Mouse (Mus musculus): ENCODE data around the gene Cdhr5. TPM values are rescaled to one million over a fixed set of nuclear protein-coding genes. Genes with fewer than 3 reads are reported as not detected.

Gene Cdhr5
- polyA plus RNA-seq, 2 experiments, result 0.29 to 0.43 TPM

DNA sequence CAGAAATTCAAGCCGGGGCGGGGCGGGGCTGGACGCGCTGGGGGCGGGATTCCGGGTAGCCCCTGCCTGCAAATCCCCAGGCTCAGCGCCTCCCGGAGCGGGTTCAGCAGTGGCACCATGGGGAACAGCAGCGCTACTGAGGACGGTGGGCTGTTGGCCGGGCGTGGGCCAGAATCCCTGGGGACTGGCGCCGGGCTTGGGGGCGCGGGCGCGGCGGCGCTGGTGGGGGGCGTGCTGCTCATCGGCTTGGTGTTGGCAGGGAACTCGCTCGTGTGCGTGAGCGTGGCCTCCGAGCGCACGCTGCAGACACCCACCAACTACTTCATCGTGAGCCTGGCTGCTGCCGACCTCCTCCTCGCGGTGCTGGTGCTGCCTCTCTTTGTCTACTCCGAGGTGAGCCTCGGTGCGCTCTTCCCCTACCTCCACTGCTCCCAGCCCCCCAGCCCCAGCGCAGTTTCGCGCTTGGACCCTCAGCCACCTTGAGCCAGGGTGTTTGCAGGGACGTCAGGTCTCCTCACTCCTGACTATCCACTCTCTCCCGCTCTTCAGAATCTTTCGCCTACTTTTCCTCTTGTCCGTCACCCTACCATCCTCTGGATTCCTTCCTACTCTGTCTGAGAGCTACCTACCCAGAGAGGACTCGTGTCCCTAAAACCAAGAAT is 15.5 kb upstream of the Cdhr5 start, which contains the start of gene Drd4:
TSS of gene Drd4 (plus strand) at position 86 of the 662 bp plus-strand sequence.
- TF ChIP-seq POLR2A (IDR thresholded peaks at IDR 0.05; ENCODE audit: borderline replicate concordance, extremely low read depth, insufficient read depth, insufficient read length), result no peak

GRCm38 (mm10) chr7:141288042-141288441 is 11.5 kb upstream of the Cdhr5 start:
- ATAC-seq (ENCODE audit: low FRiP score, low read depth) (no peak), DNase-seq (ENCODE audit: low spot score) (no peak)
- TF ChIP-seq POLR2A (IDR thresholded peaks at IDR 0.05; ENCODE audit: borderline replicate concordance, extremely low read depth, insufficient read depth, insufficient read length), result no peak
- H3K4me3 ChIP-seq (replicated peaks; ENCODE audit: low read length), result no peak overlapping the region
- no peaks in the 10 kb centered on the region for H3K9me3 ChIP-seq (ENCODE audit: control insufficient read depth, low read length)
- no peak overlapping the region for H3K27ac ChIP-seq (replicated peaks; ENCODE audit: low read depth, low read length)
- H3K9ac ChIP-seq (ENCODE audit: low read depth, low read length, severe bottlenecking), result no peak overlapping the region
- H3K36me3 ChIP-seq (ENCODE audit: control insufficient read depth, insufficient read depth, low read length), result no peaks in the 10 kb centered on the region
- 81% methylated on average over 3 of the region's 3 CpGs for WGBS
- H3K4me1 ChIP-seq (ENCODE audit: control insufficient read depth, insufficient read depth, low read length), result peaks cover 4% of the 10 kb centered on the region; the same call in 1 of the 2 replicates
- H3K27me3 ChIP-seq (ENCODE audit: control insufficient read depth, insufficient read depth, low read length), result peaks cover 16% of the 10 kb centered on the region
- H3K4me2 ChIP-seq (replicated peaks; ENCODE audit: low read depth, low read length, severe bottlenecking), result no peak overlapping the region

More for the DNA sequence above, 15.5 kb upstream of the Cdhr5 start, which contains the start of gene Drd4:
- 0 out of 2 replicates have a peak, but pooled peaks cover 4% of the 10 kb centered on the region for H3K36me3 ChIP-seq (ENCODE audit: control insufficient read depth, insufficient read depth, low read length)
- H3K4me2 ChIP-seq (replicated peaks; ENCODE audit: low read depth, low read length, severe bottlenecking), result peak within 1 kb of the TSS; percentile 99
- WGBS, result 2% methylated on average over 36 of the region's 46 CpGs
- no peaks in the 10 kb centered on the region for H3K9me3 ChIP-seq (ENCODE audit: control insufficient read depth, low read length)
- ATAC-seq (ENCODE audit: low FRiP score, low read depth) (peak; percentile 38; the same call in 1 of the 2 replicates), DNase-seq (ENCODE audit: low spot score) (peak; percentile 37)
- peaks cover 4% of the 10 kb centered on the region; the same call in 1 of the 2 replicates for H3K4me1 ChIP-seq (ENCODE audit: control insufficient read depth, insufficient read depth, low read length)
- H3K4me3 ChIP-seq (replicated peaks; ENCODE audit: low read length), result peak within 1 kb of the TSS; percentile 55
- H3K27me3 ChIP-seq (ENCODE audit: control insufficient read depth, insufficient read depth, low read length), result peaks cover 42% of the 10 kb centered on the region
- H3K27ac ChIP-seq (replicated peaks; ENCODE audit: low read depth, low read length), result no peak within 1 kb of the TSS
- peak within 1 kb of the TSS; percentile 63 for H3K9ac ChIP-seq (ENCODE audit: low read depth, low read length, severe bottlenecking)

- Histone ChIP-seq H3K4me1 (ENCODE audit: control insufficient read depth, insufficient read depth, low read length) (0 out of 2 replicates have a peak, but pooled peaks cover 2% of the 10 kb centered on the region), H3K27me3 (ENCODE audit: control insufficient read depth, insufficient read depth, low read length) (no peaks in the 10 kb centered on the region), H3K4me2 (replicated peaks; ENCODE audit: low read depth, low read length, severe bottlenecking) (no peak overlapping the region), H3K9me3 (ENCODE audit: control insufficient read depth, low read length) (no peaks in the 10 kb centered on the region), H3K36me3 (ENCODE audit: control insufficient read depth, insufficient read depth, low read length) (no peaks in the 10 kb centered on the region), H3K27ac (replicated peaks; ENCODE audit: low read depth, low read length) (no peak overlapping the region), H3K9ac (ENCODE audit: low read depth, low read length, severe bottlenecking) (no peak overlapping the region), H3K4me3 (replicated peaks; ENCODE audit: low read length) (no peak overlapping the region)
- 90% methylated on average over 4 of the region's 4 CpGs for WGBS
- ATAC-seq (ENCODE audit: low FRiP score, low read depth) (no peak), DNase-seq (ENCODE audit: low spot score) (no peak)
- no peak for TF ChIP-seq POLR2A (IDR thresholded peaks at IDR 0.05; ENCODE audit: borderline replicate concordance, extremely low read depth, insufficient read depth, insufficient read length)
These were observed 6.2 kb upstream of the Cdhr5 start for GRCm38 (mm10) chr7:141282756-141283155.

- Histone ChIP-seq H3K27ac (replicated peaks; ENCODE audit: low read depth, low read length) (no peak overlapping the region), H3K36me3 (ENCODE audit: control insufficient read depth, insufficient read depth, low read length) (no peaks in the 10 kb centered on the region), H3K9ac (ENCODE audit: low read depth, low read length, severe bottlenecking) (no peak overlapping the region), H3K9me3 (ENCODE audit: control insufficient read depth, low read length) (no peaks in the 10 kb centered on the region), H3K27me3 (ENCODE audit: control insufficient read depth, insufficient read depth, low read length) (no peaks in the 10 kb centered on the region), H3K4me1 (ENCODE audit: control insufficient read depth, insufficient read depth, low read length) (0 out of 2 replicates have a peak, but pooled peaks cover 2% of the 10 kb centered on the region), H3K4me3 (replicated peaks; ENCODE audit: low read length) (no peak overlapping the region), H3K4me2 (replicated peaks; ENCODE audit: low read depth, low read length, severe bottlenecking) (no peak overlapping the region)
- DNase-seq (ENCODE audit: low spot score), result no peak
- ATAC-seq (ENCODE audit: low FRiP score, low read depth), result no peak
- 61% methylated on average over 6 of the region's 6 CpGs for WGBS
- no peak for TF ChIP-seq POLR2A (IDR thresholded peaks at IDR 0.05; ENCODE audit: borderline replicate concordance, extremely low read depth, insufficient read depth, insufficient read length)
These were observed 4.9 kb upstream of the Cdhr5 start for GRCm38 (mm10) chr7:141281442-141281841.

- Histone ChIP-seq H3K4me1 (ENCODE audit: control insufficient read depth, insufficient read depth, low read length) (0 out of 2 replicates have a peak, but pooled peaks cover 2% of the 10 kb centered on the region), H3K36me3 (ENCODE audit: control insufficient read depth, insufficient read depth, low read length) (no peaks in the 10 kb centered on the region), H3K27ac (replicated peaks; ENCODE audit: low read depth, low read length) (no peak within 1 kb of the TSS), H3K4me3 (replicated peaks; ENCODE audit: low read length) (peak within 1 kb of the TSS; percentile 45), H3K4me2 (replicated peaks; ENCODE audit: low read depth, low read length, severe bottlenecking) (peak within 1 kb of the TSS; percentile 96), H3K27me3 (ENCODE audit: control insufficient read depth, insufficient read depth, low read length) (no peaks in the 10 kb centered on the region), H3K9ac (ENCODE audit: low read depth, low read length, severe bottlenecking) (peak within 1 kb of the TSS; percentile 55), H3K9me3 (ENCODE audit: control insufficient read depth, low read length) (no peaks in the 10 kb centered on the region)
- 3% methylated on average over 29 of the region's 46 CpGs for WGBS
- TF ChIP-seq POLR2A (IDR thresholded peaks at IDR 0.05; ENCODE audit: borderline replicate concordance, extremely low read depth, insufficient read depth, insufficient read length), result 0 out of 2 replicates have a peak, but pooled peaks have one; percentile 5
- DNase-seq (ENCODE audit: low spot score) (peak; percentile 23), ATAC-seq (ENCODE audit: low FRiP score, low read depth) (peak; percentile 72)
These were observed 2.4 kb upstream of the Cdhr5 start, which contains the start of gene Sct for GRCm38 (mm10) chr7:141278766-141279590. Gene Sct (minus strand): TSS chr7:141279133.
